Mouse (Mus musculus): ENCODE data around the gene Pex10. TPM values are rescaled to one million over a fixed set of nuclear protein-coding genes. Genes with fewer than 3 reads are reported as not detected.
A peak's percentile ranks its signal among the peaks of the same experiment; 100 is the strongest.

Pex10 gene
- polyA plus RNA-seq, 1 experiment: 3.1 TPM

DNA sequence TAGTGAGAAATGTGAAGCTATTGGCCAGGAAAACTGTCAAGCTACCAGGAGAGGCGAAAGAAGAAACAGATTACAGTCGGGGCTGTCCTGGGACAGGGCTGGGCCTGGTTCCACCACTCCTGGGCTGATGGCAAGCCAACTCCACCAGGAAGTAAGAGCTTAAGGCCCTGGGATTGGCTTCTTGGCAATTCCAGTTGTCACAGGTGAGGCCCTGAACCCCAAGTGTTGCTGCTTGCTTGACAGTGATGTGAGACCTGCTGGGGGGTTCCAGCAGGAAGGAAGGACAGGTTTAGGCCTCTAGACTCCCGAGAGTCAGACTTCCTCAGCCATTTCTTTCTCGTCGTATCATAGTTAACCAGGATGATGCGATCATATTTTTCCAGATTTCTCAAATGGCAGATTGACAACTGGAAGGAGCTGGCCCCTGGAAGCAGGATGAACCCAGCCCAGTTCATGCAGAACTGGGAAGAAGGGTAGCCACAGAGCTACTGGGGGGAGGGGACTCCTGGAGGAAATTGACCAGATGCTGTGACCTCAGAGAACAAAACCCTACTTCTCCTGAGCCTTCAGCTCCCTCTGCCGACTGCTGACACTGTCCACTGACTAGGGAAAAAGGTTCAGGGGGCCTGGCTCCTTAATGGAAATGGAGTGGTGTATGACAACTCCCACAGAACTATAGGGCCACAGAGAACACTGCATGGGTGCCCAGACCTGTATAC is 26.8 kb downstream of the Pex10 start:
- H3K36me3 ChIP-seq (ENCODE audit: control insufficient read depth, insufficient read depth, low read length): peaks cover 2% of the 10 kb centered on the region
- TF ChIP-seq POLR2A (IDR thresholded peaks at IDR 0.05; ENCODE audit: control insufficient read depth, low read depth, low read length) (no peak), CTCF (IDR thresholded peaks at IDR 0.05; ENCODE audit: control insufficient read depth, insufficient read depth, insufficient replicate concordance, low read depth, low read length) (no peak)
- no peaks in the 10 kb centered on the region; the same call in 1 of the 2 replicates for H3K4me1 ChIP-seq (ENCODE audit: control insufficient read depth, insufficient read depth, low read length)
- H3K4me3 ChIP-seq (ENCODE audit: control insufficient read depth, low read depth, low read length): no peak overlapping the region
- no peaks in the 10 kb centered on the region for H3K27me3 ChIP-seq (ENCODE audit: control insufficient read depth, insufficient read depth, low read length)
- H3K27ac ChIP-seq (ENCODE audit: control insufficient read depth, insufficient read depth, low read depth, low read length): no peak overlapping the region

GRCm38 (mm10) chr4:155094565-155094964 is 27.7 kb downstream of the Pex10 start:
- H3K36me3 ChIP-seq (ENCODE audit: control insufficient read depth, insufficient read depth, low read length): peaks cover 2% of the 10 kb centered on the region; the same call in 1 of the 2 replicates
- no peaks in the 10 kb centered on the region for H3K27me3 ChIP-seq (ENCODE audit: control insufficient read depth, insufficient read depth, low read length)
- TF ChIP-seq CTCF (IDR thresholded peaks at IDR 0.05; ENCODE audit: control insufficient read depth, insufficient read depth, insufficient replicate concordance, low read depth, low read length) (peak; percentile 66; the same call in 1 of the 2 replicates), POLR2A (IDR thresholded peaks at IDR 0.05; ENCODE audit: control insufficient read depth, low read depth, low read length) (no peak)
- no peaks in the 10 kb centered on the region; the same call in 1 of the 2 replicates for H3K4me1 ChIP-seq (ENCODE audit: control insufficient read depth, insufficient read depth, low read length)
- H3K27ac ChIP-seq (ENCODE audit: control insufficient read depth, insufficient read depth, low read depth, low read length): no peak overlapping the region
- no peak overlapping the region for H3K4me3 ChIP-seq (ENCODE audit: control insufficient read depth, low read depth, low read length)

- Histone ChIP-seq H3K4me3 (ENCODE audit: control insufficient read depth, low read depth, low read length) (no peak overlapping the region), H3K27ac (ENCODE audit: control insufficient read depth, insufficient read depth, low read depth, low read length) (no peak overlapping the region), H3K27me3 (ENCODE audit: control insufficient read depth, insufficient read depth, low read length) (no peaks in the 10 kb centered on the region), H3K36me3 (ENCODE audit: control insufficient read depth, insufficient read depth, low read length) (peaks cover 2% of the 10 kb centered on the region; the same call in 1 of the 2 replicates), H3K4me1 (ENCODE audit: control insufficient read depth, insufficient read depth, low read length) (no peaks in the 10 kb centered on the region; the same call in 1 of the 2 replicates)
- TF ChIP-seq CTCF (IDR thresholded peaks at IDR 0.05; ENCODE audit: control insufficient read depth, insufficient read depth, insufficient replicate concordance, low read depth, low read length) (peak; percentile 94), POLR2A (IDR thresholded peaks at IDR 0.05; ENCODE audit: control insufficient read depth, low read depth, low read length) (0 out of 2 replicates have a peak, but pooled peaks have one; percentile 35)
These were observed 28.6 kb downstream of the Pex10 start for GRCm38 (mm10) chr4:155095238-155095900.

DNA sequence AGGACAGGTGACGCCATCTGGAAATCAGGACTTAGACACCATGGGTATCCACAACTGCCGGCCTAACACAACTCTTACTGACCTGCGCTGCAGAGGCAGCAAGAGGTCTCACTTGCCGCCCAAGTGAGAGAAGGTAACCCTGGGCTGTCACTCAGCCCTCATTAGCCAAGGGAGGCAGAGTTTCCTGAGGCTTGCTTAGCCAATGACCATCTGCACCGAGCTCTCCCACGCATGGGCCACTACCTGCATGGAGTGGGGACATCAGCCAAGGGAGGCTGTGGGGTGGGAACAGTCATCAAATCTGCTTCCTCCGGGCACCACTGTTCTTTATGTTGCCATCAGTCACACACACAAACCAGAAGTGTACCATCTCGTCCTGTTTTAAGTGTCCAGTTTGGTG is 29.2 kb downstream of the Pex10 start:
- H3K36me3 ChIP-seq (ENCODE audit: control insufficient read depth, insufficient read depth, low read length): peaks cover 2% of the 10 kb centered on the region; the same call in 1 of the 2 replicates
- no peak for TF ChIP-seq CTCF (IDR thresholded peaks at IDR 0.05; ENCODE audit: control insufficient read depth, insufficient read depth, insufficient replicate concordance, low read depth, low read length)
- no peak for TF ChIP-seq POLR2A (IDR thresholded peaks at IDR 0.05; ENCODE audit: control insufficient read depth, low read depth, low read length)
- H3K4me1 ChIP-seq (ENCODE audit: control insufficient read depth, insufficient read depth, low read length): no peaks in the 10 kb centered on the region; the same call in 1 of the 2 replicates
- H3K4me3 ChIP-seq (ENCODE audit: control insufficient read depth, low read depth, low read length): no peak overlapping the region
- no peak overlapping the region for H3K27ac ChIP-seq (ENCODE audit: control insufficient read depth, insufficient read depth, low read depth, low read length)
- no peaks in the 10 kb centered on the region for H3K27me3 ChIP-seq (ENCODE audit: control insufficient read depth, insufficient read depth, low read length)

DNA sequence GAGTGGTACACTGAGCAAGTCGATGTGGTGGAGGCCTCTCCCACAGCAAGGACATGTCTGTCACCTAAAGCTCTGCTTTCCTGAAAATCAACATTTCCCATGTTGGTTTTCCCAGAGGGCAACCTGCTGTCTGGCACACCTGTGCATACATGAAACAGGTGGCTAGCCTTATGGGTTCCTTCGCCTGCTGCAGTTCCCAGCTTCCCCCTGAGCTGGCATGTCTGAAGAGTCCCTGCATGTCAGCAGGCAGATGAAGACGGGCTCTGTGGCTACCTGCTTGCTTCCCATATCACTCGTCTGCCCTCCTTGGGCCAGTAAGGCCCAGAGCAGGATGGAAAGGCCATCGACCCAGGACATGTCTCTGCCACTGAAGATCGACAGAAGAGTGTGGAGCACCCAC is 30.6 kb downstream of the Pex10 start:
- Histone ChIP-seq H3K4me3 (ENCODE audit: control insufficient read depth, low read depth, low read length) (no peak overlapping the region), H3K27ac (ENCODE audit: control insufficient read depth, insufficient read depth, low read depth, low read length) (no peak overlapping the region), H3K36me3 (ENCODE audit: control insufficient read depth, insufficient read depth, low read length) (peaks cover 2% of the 10 kb centered on the region), H3K27me3 (ENCODE audit: control insufficient read depth, insufficient read depth, low read length) (no peaks in the 10 kb centered on the region), H3K4me1 (ENCODE audit: control insufficient read depth, insufficient read depth, low read length) (no peaks in the 10 kb centered on the region; the same call in 1 of the 2 replicates)
- TF ChIP-seq POLR2A (IDR thresholded peaks at IDR 0.05; ENCODE audit: control insufficient read depth, low read depth, low read length): no peak
- no peak for TF ChIP-seq CTCF (IDR thresholded peaks at IDR 0.05; ENCODE audit: control insufficient read depth, insufficient read depth, insufficient replicate concordance, low read depth, low read length)

DNA sequence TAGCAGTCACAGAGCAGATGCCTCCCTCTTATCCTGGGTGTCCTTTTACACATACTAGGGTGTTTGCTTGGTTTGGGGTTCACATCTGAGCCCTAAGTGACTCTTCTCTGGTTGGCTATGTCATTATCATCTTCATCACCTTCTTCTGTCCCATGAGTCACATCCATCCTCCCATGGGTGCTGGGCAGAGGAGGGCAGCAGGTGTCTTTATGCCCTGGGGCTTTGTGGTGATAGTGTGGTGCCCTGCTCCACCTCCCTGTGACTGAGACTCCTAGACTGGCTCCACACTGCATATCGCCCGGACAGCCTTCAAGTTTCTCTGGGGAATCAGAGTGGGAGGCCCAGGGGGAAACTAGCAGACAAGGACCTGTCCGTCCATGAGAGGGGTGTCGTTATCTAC is 31.8 kb downstream of the Pex10 start:
- H3K27ac ChIP-seq (ENCODE audit: control insufficient read depth, insufficient read depth, low read depth, low read length): no peak overlapping the region
- no peak overlapping the region for H3K4me3 ChIP-seq (ENCODE audit: control insufficient read depth, low read depth, low read length)
- peaks cover 2% of the 10 kb centered on the region for H3K36me3 ChIP-seq (ENCODE audit: control insufficient read depth, insufficient read depth, low read length)
- no peaks in the 10 kb centered on the region for H3K27me3 ChIP-seq (ENCODE audit: control insufficient read depth, insufficient read depth, low read length)
- H3K4me1 ChIP-seq (ENCODE audit: control insufficient read depth, insufficient read depth, low read length): no peaks in the 10 kb centered on the region; the same call in 1 of the 2 replicates
- TF ChIP-seq CTCF (IDR thresholded peaks at IDR 0.05; ENCODE audit: control insufficient read depth, insufficient read depth, insufficient replicate concordance, low read depth, low read length) (no peak), POLR2A (IDR thresholded peaks at IDR 0.05; ENCODE audit: control insufficient read depth, low read depth, low read length) (no peak)

GRCm38 (mm10) chr4:155107886-155108285 is 41.1 kb downstream of the Pex10 start:
- H3K36me3 ChIP-seq (ENCODE audit: control insufficient read depth, insufficient read depth, low read length): peaks cover 2% of the 10 kb centered on the region
- H3K4me1 ChIP-seq (ENCODE audit: control insufficient read depth, insufficient read depth, low read length): no peaks in the 10 kb centered on the region
- TF ChIP-seq POLR2A (IDR thresholded peaks at IDR 0.05; ENCODE audit: control insufficient read depth, low read depth, low read length): no peak
- TF ChIP-seq CTCF (IDR thresholded peaks at IDR 0.05; ENCODE audit: control insufficient read depth, insufficient read depth, insufficient replicate concordance, low read depth, low read length): no peak
- H3K27ac ChIP-seq (ENCODE audit: control insufficient read depth, insufficient read depth, low read depth, low read length): no peak overlapping the region
- H3K4me3 ChIP-seq (ENCODE audit: control insufficient read depth, low read depth, low read length): no peak overlapping the region
- no peaks in the 10 kb centered on the region for H3K27me3 ChIP-seq (ENCODE audit: control insufficient read depth, insufficient read depth, low read length)
